Comparison of ENCODE assay signal across 22 mouse cellular contexts in the genomic region with DNA sequence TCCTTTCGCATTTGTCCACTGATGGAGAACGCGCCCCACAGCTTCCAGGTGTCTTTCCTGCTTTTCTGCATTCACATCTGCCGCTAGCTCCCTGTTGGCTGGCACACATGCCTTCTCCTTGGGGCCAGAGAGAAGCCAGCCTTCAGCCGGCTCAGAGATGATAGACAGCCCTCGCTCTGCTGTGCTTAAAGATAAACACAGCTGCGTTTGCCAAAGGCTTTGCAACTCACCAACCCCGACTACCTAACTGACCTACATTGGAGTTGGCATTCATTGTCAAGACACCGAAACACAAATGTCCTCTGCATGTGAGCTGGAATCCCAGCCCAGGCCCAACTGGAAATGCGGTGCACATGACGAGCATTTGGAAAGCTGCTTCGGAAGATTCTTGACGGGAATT.
DNase-seq lines count a peak whose midpoint lies in the region; ATAC-seq and TF ChIP-seq lines count a peak whose summit lies in the region.
"Had no signal": no experiment of that assay in that cellular context is flagged by ENCODE, and none has a peak within 500 bp of the region (broad histone marks: within the 10 kb centered on the region; RNA-seq: fewer than 3 reads in every experiment).

No protein-coding gene starts in this region.

- no peaks in the 10 kb centered on the region for H3K27me3 ChIP-seq in heart, embryonic 11.5 days (ENCODE audit: control insufficient read depth, insufficient read depth, low read length)
- H3K27me3 ChIP-seq in hindbrain, embryonic 16.5 days (replicated peaks; ENCODE audit: control insufficient read depth, insufficient read depth, low read length): no peaks in the 10 kb centered on the region
- H3K27me3 ChIP-seq in hindbrain, embryonic 10.5 days (ENCODE audit: insufficient read depth, poor library complexity, severe bottlenecking): no peaks in the 10 kb centered on the region
- no peaks in the 10 kb centered on the region for H3K27me3 ChIP-seq in neural tube, embryonic 13.5 days
- H3K27me3 ChIP-seq in neural tube, embryonic 15.5 days (replicated peaks): no peaks in the 10 kb centered on the region
- H3K27me3 ChIP-seq in intestine, postnatal 0 days (replicated peaks; ENCODE audit: control insufficient read depth, insufficient read depth, low read length): no peaks in the 10 kb centered on the region
- H3K27me3 ChIP-seq: liver, embryonic 13.5 days; lung, embryonic 15.5 days; megakaryocyte, embryonic 14.5 days had no signal

- no peak overlapping the region for H3K27ac ChIP-seq in heart, embryonic 11.5 days (ENCODE audit: low read depth, low read length)
- H3K27ac ChIP-seq in hindbrain, embryonic 16.5 days (ENCODE audit: low read depth, low read length): no peak overlapping the region
- H3K27ac ChIP-seq in hindbrain, embryonic 10.5 days: no peak overlapping the region
- peak overlapping the region; percentile 76 for H3K27ac ChIP-seq in neural tube, embryonic 13.5 days (replicated peaks)
- H3K27ac ChIP-seq in neural tube, embryonic 15.5 days (replicated peaks): no peak overlapping the region; the same call in 1 of the 2 replicates
- no peak overlapping the region for H3K27ac ChIP-seq in intestine, postnatal 0 days (ENCODE audit: low read depth, low read length)
- H3K27ac ChIP-seq: kidney, postnatal 0 days; liver, embryonic 13.5 days; lung, embryonic 15.5 days had no signal

- no peak overlapping the region for H3K4me2 ChIP-seq in heart, embryonic 11.5 days
- H3K4me2 ChIP-seq in hindbrain, embryonic 16.5 days (ENCODE audit: low read length): peak overlapping the region; percentile 5; the same call in 1 of the 2 replicates
- no peak overlapping the region; the same call in 1 of the 2 replicates for H3K4me2 ChIP-seq in neural tube, embryonic 13.5 days
- H3K4me2 ChIP-seq in neural tube, embryonic 15.5 days: no peak overlapping the region
- H3K4me2 ChIP-seq in intestine, postnatal 0 days (replicated peaks; ENCODE audit: low read depth): 0 out of 2 replicates have a peak overlapping the region, but pooled peaks have one; percentile 9
- H3K4me2 ChIP-seq: liver, embryonic 13.5 days; lung, embryonic 15.5 days had no signal

- H3K4me1 ChIP-seq in heart, embryonic 11.5 days (ENCODE audit: control insufficient read depth, insufficient read depth, low read length): no peaks in the 10 kb centered on the region
- no peaks in the 10 kb centered on the region for H3K4me1 ChIP-seq in hindbrain, embryonic 16.5 days (ENCODE audit: control insufficient read depth, insufficient read depth, low read depth, low read length)
- H3K4me1 ChIP-seq in hindbrain, embryonic 10.5 days (replicated peaks): no peaks in the 10 kb centered on the region
- peaks cover 9% of the 10 kb centered on the region for H3K4me1 ChIP-seq in neural tube, embryonic 13.5 days (replicated peaks)
- no peaks in the 10 kb centered on the region for H3K4me1 ChIP-seq in neural tube, embryonic 15.5 days
- no peaks in the 10 kb centered on the region for H3K4me1 ChIP-seq in intestine, postnatal 0 days (replicated peaks; ENCODE audit: control insufficient read depth, insufficient read depth, low read length)
- H3K4me1 ChIP-seq: liver, embryonic 13.5 days; lung, embryonic 15.5 days; megakaryocyte, embryonic 14.5 days had no signal

- no peak overlapping the region for H3K9ac ChIP-seq in heart, embryonic 11.5 days (ENCODE audit: low read depth, low read length)
- H3K9ac ChIP-seq in hindbrain, embryonic 16.5 days (ENCODE audit: low read depth, low read length): peak overlapping the region; percentile 8; the same call in 1 of the 2 replicates
- no peak overlapping the region for H3K9ac ChIP-seq in neural tube, embryonic 13.5 days
- no peak overlapping the region for H3K9ac ChIP-seq in neural tube, embryonic 15.5 days (replicated peaks)
- no peak overlapping the region for H3K9ac ChIP-seq in intestine, postnatal 0 days (ENCODE audit: low read depth, low read length)
- H3K9ac ChIP-seq: liver, embryonic 13.5 days; lung, embryonic 15.5 days had no signal

- H3K9me3 ChIP-seq in heart, embryonic 11.5 days (replicated peaks; ENCODE audit: control insufficient read depth, low read length): no peaks in the 10 kb centered on the region
- H3K9me3 ChIP-seq in hindbrain, embryonic 16.5 days (ENCODE audit: control insufficient read depth, low read length): no peaks in the 10 kb centered on the region
- no peaks in the 10 kb centered on the region for H3K9me3 ChIP-seq in hindbrain, embryonic 10.5 days
- no peaks in the 10 kb centered on the region for H3K9me3 ChIP-seq in neural tube, embryonic 13.5 days
- H3K9me3 ChIP-seq in neural tube, embryonic 15.5 days (replicated peaks): no peaks in the 10 kb centered on the region
- no peaks in the 10 kb centered on the region for H3K9me3 ChIP-seq in intestine, postnatal 0 days (ENCODE audit: control insufficient read depth)
- H3K9me3 ChIP-seq: liver, embryonic 13.5 days; lung, embryonic 15.5 days had no signal

- no peak for TF ChIP-seq CTCF in intestine, postnatal 0 days (IDR thresholded peaks at IDR 0.05; ENCODE audit: low read depth)

- DNase-seq in heart, adult 11 months: peak; percentile 90
- no peak for DNase-seq in hindbrain, embryonic 10.5 days (ENCODE audit: low spot score)
- no peak for DNase-seq in left cerebral cortex, adult 9 months (ENCODE audit: low spot score in 2 of 2)
- DNase-seq: adrenal gland, adult 2 months; gastrocnemius, postnatal 10 days; kidney, adult 2 months; layer of hippocampus, adult 9-11 months; liver, embryonic 13.5 days; lung, postnatal 36 days; right cerebral cortex, postnatal 25 days; spleen, adult 18-20 months; thymus, postnatal 14 days had no signal

- no peaks in the 10 kb centered on the region for H3K36me3 ChIP-seq in heart, embryonic 11.5 days (ENCODE audit: control insufficient read depth, insufficient read depth, low read length)
- no peaks in the 10 kb centered on the region for H3K36me3 ChIP-seq in hindbrain, embryonic 16.5 days (ENCODE audit: control insufficient read depth, insufficient read depth, low read length)
- no peaks in the 10 kb centered on the region for H3K36me3 ChIP-seq in hindbrain, embryonic 10.5 days
- no peaks in the 10 kb centered on the region for H3K36me3 ChIP-seq in neural tube, embryonic 13.5 days
- no peaks in the 10 kb centered on the region for H3K36me3 ChIP-seq in neural tube, embryonic 15.5 days
- no peaks in the 10 kb centered on the region for H3K36me3 ChIP-seq in intestine, postnatal 0 days (ENCODE audit: control insufficient read depth, insufficient read depth)
- H3K36me3 ChIP-seq: liver, embryonic 13.5 days; lung, embryonic 15.5 days had no signal

- ATAC-seq in heart, embryonic 11.5 days (replicated peaks; ENCODE audit: insufficient number of reproducible peaks, low FRiP score, low TSS enrichment): no peak
- no peak for ATAC-seq in hindbrain, embryonic 16.5 days
- no peak for ATAC-seq in neural tube, embryonic 13.5 days (ENCODE audit: low read depth)
- no peak for ATAC-seq in neural tube, embryonic 15.5 days (ENCODE audit: low FRiP score)
- no peak for ATAC-seq in intestine, postnatal 0 days
- ATAC-seq: forebrain, embryonic 14.5 days; midbrain, embryonic 16.5 days had no signal

- WGBS in heart, embryonic 11.5 days (ENCODE audit: insufficient replicate concordance): 76% methylated on average over 13 of the region's 13 CpGs
- WGBS in hindbrain, embryonic 16.5 days: 66% methylated on average over 13 of the region's 13 CpGs
- 79% methylated on average over 13 of the region's 13 CpGs for WGBS in hindbrain, embryonic 10.5 days
- WGBS in neural tube, embryonic 13.5 days: 70% methylated on average over 13 of the region's 13 CpGs
- WGBS in neural tube, embryonic 15.5 days: 70% methylated on average over 13 of the region's 13 CpGs
- 35% methylated on average over 13 of the region's 13 CpGs for WGBS in intestine, postnatal 0 days

- H3K4me3 ChIP-seq in heart, embryonic 11.5 days (ENCODE audit: low read depth, low read length): no peak overlapping the region
- H3K4me3 ChIP-seq in hindbrain, embryonic 16.5 days (ENCODE audit: low read length): no peak overlapping the region
- H3K4me3 ChIP-seq in hindbrain, embryonic 10.5 days: no peak overlapping the region
- H3K4me3 ChIP-seq in neural tube, embryonic 13.5 days: no peak overlapping the region
- H3K4me3 ChIP-seq in neural tube, embryonic 15.5 days (replicated peaks): no peak overlapping the region
- no peak overlapping the region for H3K4me3 ChIP-seq in intestine, postnatal 0 days (ENCODE audit: low read depth, low read length)
- H3K4me3 ChIP-seq: liver, embryonic 13.5 days; lung, embryonic 15.5 days; megakaryocyte, embryonic 14.5 days had no signal

Comparison
In these comparisons a context has a peak if more than half of its experiments do, and no peak if none do; other contexts are left out.
1. H3K4me2 ChIP-seq: peak in hindbrain, embryonic 16.5 days (single experiment) and intestine, postnatal 0 days (single experiment); none in heart, embryonic 11.5 days (single experiment), neural tube, embryonic 13.5 days (single experiment) and neural tube, embryonic 15.5 days (single experiment).